Mouse (Mus musculus) intestine, postnatal 0 days (tissue): ENCODE data around the gene Tnfsf10. TPM values are rescaled to one million over a fixed set of nuclear protein-coding genes. Genes with fewer than 3 reads are reported as not detected.

ENCODE experiments used
- ATAC-seq: fragments of 200-750 bp; cut with Nextera tagmentation; 2 replicates; pipeline ENCODE4 v1.8.0; 2017; ENCODE audit warnings: mild to moderate bottlenecking, moderate TSS enrichment, moderate library complexity
- H3K27ac ChIP-seq: fragments of 300-500 bp; sonication (generic); 2 replicates; pipeline ENCODE4 v1.5.1; 2014; ENCODE audit warnings: mild to moderate bottlenecking, low read depth, low read length, moderate library complexity
- H3K27me3 ChIP-seq: fragments of 300-500 bp; sonication (generic); replicated peaks from 2 replicates; pipeline ENCODE4 v1.6.1; 2014; ENCODE audit warnings: low read length, mixed read lengths; ENCODE audit not compliant: control insufficient read depth, insufficient read depth
- H3K36me3 ChIP-seq: fragments of 300-500 bp; sonication (generic); 2 replicates; pipeline ENCODE4 v1.6.1; 2014; ENCODE audit warnings: mild to moderate bottlenecking, moderate library complexity; ENCODE audit not compliant: control insufficient read depth, insufficient read depth
- H3K4me1 ChIP-seq: fragments of 300-500 bp; sonication (generic); replicated peaks from 2 replicates; pipeline ENCODE4 v1.6.1; 2014; ENCODE audit warnings: antibody characterized with exemption, low read length, mixed read lengths; ENCODE audit not compliant: control insufficient read depth, insufficient read depth
- H3K4me2 ChIP-seq: fragments of 300-500 bp; sonication (generic); replicated peaks from 2 replicates; pipeline ENCODE4 v1.6.1; 2014; ENCODE audit warnings: low read depth, mild to moderate bottlenecking, moderate library complexity
- H3K4me3 ChIP-seq: fragments of 300-500 bp; sonication (generic); 2 replicates; pipeline ENCODE4 v1.5.1; 2014; ENCODE audit warnings: low read depth, low read length
- H3K9ac ChIP-seq: fragments of 300-500 bp; sonication (generic); 2 replicates; pipeline ENCODE4 v1.6.1; 2014; ENCODE audit warnings: mild to moderate bottlenecking, low read depth, low read length
- H3K9me3 ChIP-seq: fragments of 300-500 bp; sonication (generic); 2 replicates; pipeline ENCODE4 v1.6.1; 2016; ENCODE audit warnings: mixed run types; ENCODE audit not compliant: control insufficient read depth
- CTCF ChIP-seq: sonication (generic); IDR thresholded peaks from 2 replicates; pipeline ENCODE4 v1.5.1; 2016; ENCODE audit warnings: low read depth, mild to moderate bottlenecking, control low read depth, antibody characterized with exemption, moderate library complexity
- WGBS: fragments of 180-500 bp; shearing (Covaris S2); extraction: QIAGEN DNeasy Blood & Tissue Kit; methylation state at CpG from one replicate; pipeline ENCODE4 v1.1.7; 2014; 5-methylcytosine and 5-hydroxymethylcytosine counted together
- polyA plus RNA-seq: library from polyadenylated mRNA; unstranded; fragments of >200 nt; fragmentation: Nextera tagmentation; extraction: Ambion mirVana; gene quantifications from 2 replicates; pipeline ENCODE4 v1.2.1, GENCODE M21; 2015

Tnfsf10 gene
- polyA plus RNA-seq, 1 experiment from 2014 or later = 3.1 TPM

DNA sequence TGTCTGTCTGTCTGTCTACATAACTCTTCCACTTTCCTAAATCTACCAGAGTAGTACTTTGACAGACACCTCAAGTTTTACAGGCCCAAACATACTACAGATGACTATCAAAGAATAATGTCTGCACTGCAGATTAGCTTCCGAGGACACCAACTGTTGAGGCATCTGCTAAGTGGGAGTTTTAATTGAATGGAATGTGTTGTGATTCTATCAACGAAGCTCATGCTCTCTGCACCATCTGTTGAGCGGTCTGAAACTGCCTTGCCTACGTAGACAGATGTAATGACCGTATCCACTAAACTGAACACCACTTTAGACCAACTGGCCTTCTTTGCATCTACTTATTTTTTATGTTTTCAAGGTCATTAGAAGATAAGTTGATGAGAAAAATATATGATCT lies 31.6 kb downstream of the Tnfsf10 start:
- no peak for TF ChIP-seq CTCF
- Histone ChIP-seq H3K4me3 (no peak overlapping the region), H3K4me2 (no peak overlapping the region), H3K4me1 (no peaks in the 10 kb centered on the region), H3K9ac (no peak overlapping the region), H3K27me3 (no peaks in the 10 kb centered on the region), H3K27ac (no peak overlapping the region), H3K9me3 (no peaks in the 10 kb centered on the region), H3K36me3 (no peaks in the 10 kb centered on the region)
- 83% methylated on average over 5 of the region's 5 CpGs for WGBS
- no peak for ATAC-seq

DNA sequence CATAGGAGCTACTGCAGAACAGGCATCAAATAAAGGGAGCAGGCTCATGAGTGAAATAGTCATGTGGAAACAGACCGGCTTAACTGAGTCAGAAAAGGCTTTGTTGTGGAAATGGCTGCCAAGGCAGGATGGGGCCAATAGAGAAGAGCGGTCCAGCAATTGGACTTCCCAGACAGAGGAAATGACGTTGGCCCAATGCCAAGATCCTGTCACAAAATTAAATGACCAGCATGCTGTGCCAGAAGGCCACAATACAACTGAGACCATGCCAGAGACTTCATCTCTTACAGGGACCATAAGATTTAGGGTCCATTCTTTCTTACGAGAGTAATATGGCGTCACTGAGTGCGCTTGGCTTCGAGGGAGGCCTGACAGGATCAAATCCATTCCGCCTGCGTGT lies 34.3 kb downstream of the Tnfsf10 start:
- WGBS = 74% methylated on average over 9 of the region's 9 CpGs
- no peak overlapping the region for H3K4me3 ChIP-seq
- no peak overlapping the region for H3K9ac ChIP-seq
- H3K36me3 ChIP-seq = no peaks in the 10 kb centered on the region
- H3K4me2 ChIP-seq = no peak overlapping the region
- no peak overlapping the region for H3K27ac ChIP-seq
- ATAC-seq = no peak
- TF ChIP-seq CTCF = no peak
- H3K4me1 ChIP-seq = no peaks in the 10 kb centered on the region
- H3K27me3 ChIP-seq = no peaks in the 10 kb centered on the region
- H3K9me3 ChIP-seq = no peaks in the 10 kb centered on the region

- Histone ChIP-seq H3K4me1 (no peaks in the 10 kb centered on the region), H3K36me3 (no peaks in the 10 kb centered on the region), H3K27ac (no peak overlapping the region), H3K9me3 (no peaks in the 10 kb centered on the region), H3K4me2 (no peak overlapping the region), H3K9ac (no peak overlapping the region), H3K4me3 (no peak overlapping the region), H3K27me3 (no peaks in the 10 kb centered on the region)
- TF ChIP-seq CTCF = no peak
- WGBS = 88% methylated on average over 2 of the region's 2 CpGs
- ATAC-seq = no peak
Observed at GRCm38 (mm10) chr3:27359100-27359720, 42.4 kb downstream of the Tnfsf10 start.

DNA sequence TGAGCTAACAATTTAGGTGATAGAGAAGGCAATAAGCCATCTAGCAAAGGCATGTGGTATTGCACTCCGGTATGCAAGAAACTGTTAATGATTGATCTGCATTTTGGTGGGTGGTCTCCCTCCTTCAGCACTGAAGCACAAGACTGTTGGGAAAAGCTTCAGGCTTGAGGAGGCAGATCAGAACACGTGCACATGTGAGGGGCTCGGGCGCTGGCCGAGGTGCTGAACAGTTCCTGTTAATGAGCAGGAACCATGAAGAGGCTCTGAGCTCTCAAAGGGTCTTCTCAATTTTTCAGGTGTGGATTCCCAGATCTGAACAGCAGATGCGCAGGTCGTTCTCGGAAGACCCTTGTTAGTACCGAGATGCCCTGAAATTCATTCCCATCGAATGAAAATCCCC lies 53.3 kb downstream of the Tnfsf10 start:
- Histone ChIP-seq H3K27ac (no peak overlapping the region), H3K4me3 (no peak overlapping the region), H3K9ac (no peak overlapping the region), H3K27me3 (peaks cover 38% of the 10 kb centered on the region), H3K9me3 (no peaks in the 10 kb centered on the region), H3K4me2 (no peak overlapping the region), H3K4me1 (no peaks in the 10 kb centered on the region), H3K36me3 (no peaks in the 10 kb centered on the region)
- 2% methylated on average over 10 of the region's 10 CpGs for WGBS
- 0 out of 2 replicates have a peak, but pooled peaks have one; percentile 6 for TF ChIP-seq CTCF
- no peak for ATAC-seq

DNA sequence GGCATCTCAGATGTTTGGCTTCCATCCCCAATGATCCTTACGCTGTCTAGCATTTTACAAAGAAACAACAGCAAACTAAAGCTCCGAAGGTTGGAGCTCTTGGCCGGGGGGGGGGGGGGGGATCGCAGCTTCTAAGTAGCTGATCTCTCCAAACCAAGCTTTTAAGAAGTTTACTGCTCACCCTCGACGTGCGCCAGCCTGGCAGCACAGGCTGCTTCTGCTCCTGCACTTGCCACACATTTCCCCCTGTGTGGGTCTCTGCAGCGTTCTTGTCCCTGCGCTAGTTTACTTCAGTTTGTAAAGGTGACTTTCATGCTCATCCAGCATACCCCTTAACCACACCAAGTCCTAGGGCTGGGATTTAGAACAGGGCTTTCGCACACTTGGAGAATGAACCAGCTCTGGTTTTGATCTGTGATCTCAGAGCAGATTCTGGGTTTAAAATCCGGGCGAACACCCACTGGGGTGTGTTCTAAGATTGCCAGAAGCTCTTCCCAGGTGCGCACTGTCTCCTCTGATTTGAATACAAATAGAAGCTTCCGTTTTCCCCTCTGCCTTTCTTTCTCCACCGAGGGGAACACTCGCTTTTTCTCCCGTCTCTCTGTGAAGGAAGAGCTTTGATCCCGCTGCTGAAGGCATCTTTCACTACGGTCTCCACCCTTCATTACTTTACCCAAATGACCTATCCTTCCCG lies 53.9 kb downstream of the Tnfsf10 start:
- TF ChIP-seq CTCF = no peak
- Histone ChIP-seq H3K4me3 (no peak overlapping the region), H3K36me3 (no peaks in the 10 kb centered on the region), H3K27ac (no peak overlapping the region), H3K4me2 (no peak overlapping the region), H3K27me3 (peaks cover 38% of the 10 kb centered on the region), H3K9me3 (no peaks in the 10 kb centered on the region), H3K9ac (no peak overlapping the region), H3K4me1 (no peaks in the 10 kb centered on the region)
- 10% methylated on average over 20 of the region's 20 CpGs for WGBS
- no peak for ATAC-seq

DNA sequence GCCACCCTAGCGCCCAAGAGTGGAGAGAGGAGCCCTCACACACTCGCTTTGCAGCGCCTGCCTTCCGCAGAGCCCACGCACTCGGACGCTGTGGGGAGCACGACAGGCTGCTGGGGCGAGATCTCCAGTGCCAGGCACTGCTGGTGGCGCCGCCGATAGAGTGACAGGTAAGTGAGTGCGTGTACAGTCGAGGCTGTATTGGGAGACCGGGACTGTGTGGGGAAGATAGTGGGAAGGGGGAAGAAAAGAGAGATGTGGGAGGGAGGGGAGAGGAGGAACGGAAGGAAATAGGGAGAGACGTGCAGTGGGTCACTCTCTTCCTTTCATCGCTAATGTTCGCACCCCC lies 54.4 kb downstream of the Tnfsf10 start, which contains the start of gene Ghsr:
TSS of gene Ghsr (plus strand) at position 76 of the 346 bp plus-strand sequence.
- H3K4me1 ChIP-seq = no peaks in the 10 kb centered on the region
- H3K9me3 ChIP-seq = no peaks in the 10 kb centered on the region
- H3K9ac ChIP-seq = no peak within 1 kb of the TSS
- 4% methylated on average over 19 of the region's 19 CpGs for whole genome bisulfite sequencing
- TF ChIP-seq CTCF = no peak
- H3K4me3 ChIP-seq = no peak within 1 kb of the TSS
- H3K4me2 ChIP-seq = peak within 1 kb of the TSS; percentile 24; the same call in 1 of the 2 replicates
- H3K27me3 ChIP-seq = peaks cover 38% of the 10 kb centered on the region
- no peak within 1 kb of the TSS for H3K27ac ChIP-seq
- no peaks in the 10 kb centered on the region for H3K36me3 ChIP-seq
- no peak for ATAC-seq
